Mouse (Mus musculus) spleen, adult 2 months (tissue): ENCODE data around the gene Pdzrn4.

Source experiments
- CTCF ChIP-seq: fragments of 200-500 bp; IDR thresholded peaks from 2 replicates; pipeline ENCODE4 v1.5.1; 2011; ENCODE audit warnings: mild to moderate bottlenecking, inconsistent platforms; ENCODE audit not compliant: insufficient read depth, insufficient read length, insufficient replicate concordance; ENCODE audit errors: extremely low read depth
- POLR2A ChIP-seq: fragments of 200-500 bp; IDR thresholded peaks from 2 replicates; pipeline ENCODE4 v1.6.1; 2011; ENCODE audit warnings: low read depth, low read length, inconsistent platforms

DNA sequence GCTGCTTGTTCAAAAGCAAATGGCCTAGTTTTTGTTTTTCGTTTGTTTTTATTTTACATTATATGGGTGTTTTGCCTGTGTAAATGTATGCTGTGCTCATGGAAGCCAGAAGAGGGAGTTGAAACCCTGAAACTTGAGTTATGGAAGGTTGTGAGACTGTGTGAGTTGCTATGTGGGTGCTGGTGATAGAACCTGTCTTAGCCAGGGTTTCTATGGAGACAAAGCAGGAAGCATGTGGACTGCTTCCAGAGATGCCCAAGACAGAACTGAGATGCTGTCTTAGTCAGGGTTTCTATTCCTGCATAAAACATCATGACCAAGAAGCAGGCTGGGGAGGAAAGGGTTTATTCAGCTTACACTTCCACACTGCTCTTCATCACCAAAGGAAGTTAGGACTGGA is 190.8 kb downstream of the Pdzrn4 start:
- no peak for TF ChIP-seq POLR2A
- no peak for TF ChIP-seq CTCF
